Mouse (Mus musculus) heart, embryonic 15.5 days (tissue): Measurements from ENCODE around the gene Vmn1r135. TPM values are rescaled to one million over a fixed set of nuclear protein-coding genes. Genes with fewer than 3 reads are reported as not detected.
"Not testable (repeated sequence)": the region's sequence is repeated elsewhere in the genome, so short reads cannot be mapped to it uniquely, and the experiment has no call there.

ENCODE experiments used
- ATAC-seq: fragments of 200-750 bp; cut with Nextera tagmentation; replicated peaks from 2 replicates; pipeline ENCODE4 v1.8.0; 2017; ENCODE audit warnings: low read depth, moderate TSS enrichment; ENCODE audit not compliant: insufficient number of reproducible peaks, insufficient read depth, low FRiP score
- H3K27ac ChIP-seq: fragments of 300-500 bp; sonication (generic); 2 replicates; pipeline ENCODE4 v1.5.1; 2015; ENCODE audit warnings: mild to moderate bottlenecking, inconsistent platforms
- H3K27me3 ChIP-seq: fragments of 300-500 bp; sonication (generic); 2 replicates; pipeline ENCODE4 v1.6.1; 2015; ENCODE audit warnings: inconsistent platforms
- H3K36me3 ChIP-seq: fragments of 300-500 bp; sonication (generic); 2 replicates; pipeline ENCODE4 v1.6.1; 2015; ENCODE audit warnings: mild to moderate bottlenecking, inconsistent platforms
- H3K4me1 ChIP-seq: fragments of 300-500 bp; sonication (generic); replicated peaks from 2 replicates; pipeline ENCODE4 v1.6.1; 2015; ENCODE audit warnings: inconsistent platforms
- H3K4me2 ChIP-seq: fragments of 300-500 bp; sonication (generic); 2 replicates; pipeline ENCODE4 v1.6.1; 2015; ENCODE audit warnings: inconsistent platforms, mild to moderate bottlenecking, moderate library complexity
- H3K4me3 ChIP-seq: fragments of 300-500 bp; sonication (generic); 2 replicates; pipeline ENCODE4 v1.5.1; 2015; ENCODE audit warnings: mild to moderate bottlenecking, inconsistent platforms
- H3K9ac ChIP-seq: fragments of 300-500 bp; sonication (generic); 2 replicates; pipeline ENCODE4 v1.6.1; 2015; ENCODE audit warnings: mild to moderate bottlenecking, inconsistent platforms
- H3K9me3 ChIP-seq: fragments of 300-500 bp; sonication (generic); replicated peaks from 2 replicates; pipeline ENCODE4 v1.6.1; 2016; ENCODE audit warnings: inconsistent platforms
- WGBS: fragments of 180-500 bp; shearing (Covaris S2); methylation state at CpG from one replicate; pipeline ENCODE4 v1.1.7; 2015; ENCODE audit warnings: mixed read lengths; 5-methylcytosine and 5-hydroxymethylcytosine counted together
- polyA plus RNA-seq: library from polyadenylated mRNA; unstranded; fragments of >200 nt; fragmentation: Nextera tagmentation; extraction: Ambion mirVana; gene quantifications from 2 replicates; pipeline ENCODE4 v1.2.1, GENCODE M21; 2015

Gene Vmn1r135
- not detected in 2 replicates for polyA plus RNA-seq

DNA sequence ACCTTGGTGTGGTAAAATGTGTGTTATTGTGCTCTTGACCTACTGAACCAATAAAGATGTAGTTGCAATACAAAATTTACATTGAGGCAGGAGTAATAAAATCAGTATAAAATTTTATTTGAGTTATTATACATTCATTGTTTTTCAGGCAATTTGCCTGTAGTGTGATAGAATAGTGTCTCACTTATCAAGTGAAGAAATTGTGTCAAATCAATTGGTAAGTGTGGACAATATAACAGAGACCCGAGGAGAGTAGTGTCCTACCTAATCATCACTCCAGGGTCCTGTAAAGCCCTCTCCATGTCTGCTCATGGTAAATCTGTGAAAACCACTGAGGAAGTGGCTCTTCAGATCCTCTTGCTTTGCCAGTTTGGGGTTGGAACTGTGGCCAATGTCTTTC, at the start of gene Vmn1r135:
Gene Vmn1r135 (plus strand): TSS at position 301 of the 400 bp plus-strand sequence.
- not testable (repeated sequence) for H3K27ac ChIP-seq, H3K9me3 ChIP-seq, H3K4me2 ChIP-seq, H3K36me3 ChIP-seq, H3K4me1 ChIP-seq, H3K9ac ChIP-seq, H3K4me3 ChIP-seq, ATAC-seq, H3K27me3 ChIP-seq
- no CpG with 5 or more reads among the region's 1 CpGs for WGBS

DNA sequence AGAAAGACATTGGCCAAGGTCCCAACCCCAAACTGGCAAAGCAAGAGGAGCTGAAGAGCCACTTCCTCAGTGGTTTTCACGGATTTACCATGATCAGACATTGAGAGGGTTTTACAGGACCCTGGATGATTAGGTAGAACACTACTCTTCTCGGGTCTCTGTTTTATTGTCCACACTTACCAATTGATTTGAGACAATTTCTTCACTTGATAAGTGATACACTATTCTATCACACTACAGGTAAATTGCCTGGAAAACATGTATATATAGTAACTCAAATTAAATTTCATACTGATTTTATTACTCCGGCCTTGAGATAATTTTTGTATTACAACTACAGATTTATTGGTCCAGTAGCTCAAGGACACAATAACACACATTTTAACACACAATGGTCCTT, 35.5 kb upstream of the Vmn1r135 start, which contains the start of gene Gm4177:
Gene Gm4177 (minus strand): TSS at position 101 of the 400 bp plus-strand sequence.
- not testable (repeated sequence) for H3K9ac ChIP-seq, ATAC-seq, H3K4me2 ChIP-seq, H3K4me1 ChIP-seq, H3K36me3 ChIP-seq, H3K27me3 ChIP-seq, H3K27ac ChIP-seq, H3K9me3 ChIP-seq, H3K4me3 ChIP-seq
- WGBS = no CpG with 5 or more reads among the region's 3 CpGs

- not testable (repeated sequence) for H3K27me3 ChIP-seq, H3K4me2 ChIP-seq, H3K4me3 ChIP-seq, ATAC-seq, H3K4me1 ChIP-seq, H3K9ac ChIP-seq, H3K36me3 ChIP-seq, H3K27ac ChIP-seq, H3K9me3 ChIP-seq
- WGBS = no CpG with 5 or more reads among the region's 1 CpGs
Measured at GRCm38 (mm10) chr7:21844167-21844566, 12.0 kb downstream of the Vmn1r135 start, which contains the start of gene Gm5725. Gene Gm5725 (minus strand): TSS chr7:21844267.

Other genes with a start within 250 kb of the Vmn1r135 start
- not detected in 2 replicates for gene Vmn1r132, start 218.3 kb upstream of the Vmn1r135 start, polyA plus RNA-seq
- gene Gm4175, start 70.9 kb upstream of the Vmn1r135 start, polyA plus RNA-seq = not detected in 2 replicates
- not detected in 2 replicates for gene Gm4177, start 35.6 kb upstream of the Vmn1r135 start, polyA plus RNA-seq
- not detected in 2 replicates for gene Gm5725, start 11.9 kb downstream of the Vmn1r135 start, polyA plus RNA-seq
- not detected in 2 replicates for gene Gm5891, start 88.9 kb downstream of the Vmn1r135 start, polyA plus RNA-seq
- gene Vmn1r137, start 162.2 kb downstream of the Vmn1r135 start, polyA plus RNA-seq = not detected in 2 replicates
- not detected in 2 replicates for gene Vmn1r138, start 196.5 kb downstream of the Vmn1r135 start, polyA plus RNA-seq
- not detected in 2 replicates for gene Gm6176, start 224.0 kb downstream of the Vmn1r135 start, polyA plus RNA-seq
- not detected in 2 replicates for gene Vmn1r139, start 236.7 kb downstream of the Vmn1r135 start, polyA plus RNA-seq